Mouse (Mus musculus) C2C12 (cell line): ENCODE results near the gene Hgd.

ENCODE experiments used
- CTCF ChIP-seq: IDR thresholded peaks from one replicate; pipeline ENCODE4 v1.5.1; 2011; ENCODE audit not compliant: control insufficient read depth, insufficient read depth, insufficient read length
- MAX ChIP-seq: IDR thresholded peaks from one replicate; pipeline ENCODE4 v1.6.1; 2011; ENCODE audit warnings: mild to moderate bottlenecking, control low read depth

- no peak for TF ChIP-seq CTCF
- TF ChIP-seq MAX = no peak
Measured at GRCm38 (mm10) chr16:37675326-37675725, 95.4 kb downstream of the Hgd start.
